Mouse (Mus musculus) CH12.LX (cell line): ENCODE measurements around the gene Proca1. TPM values are rescaled to one million over a fixed set of nuclear protein-coding genes. Genes with fewer than 3 reads are reported as not detected.
A peak's percentile ranks its signal among the peaks of the same experiment; 100 is the strongest.

Source experiments
- DNase-seq: peaks from one replicate; pipeline ENCODE4 v3.0.0-alpha.2; 2013; ENCODE audit errors: extremely low read depth
- H3K27ac ChIP-seq: 2 replicates; pipeline ENCODE4 v1.5.1; 2012; ENCODE audit warnings: low read depth, mild to moderate bottlenecking, control low read depth, moderate library complexity; ENCODE audit not compliant: insufficient read depth
- H3K27me3 ChIP-seq: replicated peaks from 2 replicates; pipeline ENCODE3; 2012; ENCODE audit warnings: inconsistent platforms
- H3K36me3 ChIP-seq, 2 experiments: replicated peaks in 1 of 2; 2 replicates each; pipeline versions ENCODE3 to v1.6.1; 2012; ENCODE audit warnings: inconsistent platforms in 1 of 2, low read length in 1 of 2, mild to moderate bottlenecking in 1 of 2, mixed read lengths in 1 of 2, moderate library complexity in 1 of 2; ENCODE audit not compliant: control insufficient read depth in 1 of 2, insufficient read depth in 1 of 2
- H3K4me1 ChIP-seq, 2 experiments: 2 replicates each; pipeline ENCODE4 v1.6.1; 2012; ENCODE audit warnings: inconsistent platforms in 1 of 2, moderate library complexity in 1 of 2; ENCODE audit not compliant: insufficient read depth in 2 of 2, control insufficient read depth in 1 of 2
- H3K4me2 ChIP-seq: 2 replicates; pipeline ENCODE4 v1.6.1; 2012; ENCODE audit warnings: low read depth, mild to moderate bottlenecking, control low read depth; ENCODE audit not compliant: poor library complexity, insufficient read depth, severe bottlenecking
- H3K4me3 ChIP-seq, 3 experiments: fragments of 150-350 bp in 1 of 3; sonication (generic) in 1 of 3; replicated peaks in 1 of 3; 2 replicates each; pipeline versions ENCODE3 to v1.5.1; 2011 to 2012; ENCODE audit warnings: low read depth in 2 of 3, low read length in 2 of 3, mild to moderate bottlenecking in 2 of 3, moderate library complexity in 2 of 3, control low read depth in 1 of 3, improper control_type of control experiment in 1 of 3, inconsistent platforms in 1 of 3, mixed read lengths in 1 of 3; ENCODE audit not compliant: poor library complexity in 1 of 3
- H3K79me2 ChIP-seq: replicated peaks from 2 replicates; pipeline ENCODE4 v1.6.1; 2012; ENCODE audit warnings: mild to moderate bottlenecking, moderate library complexity; ENCODE audit not compliant: control insufficient read depth, poor library complexity, insufficient read depth, severe bottlenecking; ENCODE audit errors: extremely low read depth
- H3K9ac ChIP-seq: 2 replicates; pipeline ENCODE4 v1.6.1; 2012; ENCODE audit warnings: low read depth, mild to moderate bottlenecking, control low read depth, moderate library complexity; ENCODE audit not compliant: insufficient read depth
- H3K9me3 ChIP-seq: replicated peaks from 2 replicates; pipeline ENCODE3; 2012; ENCODE audit warnings: low read length, inconsistent platforms, mixed read lengths
- CHD1 ChIP-seq: IDR thresholded peaks from 2 replicates; pipeline ENCODE4 v1.6.1; 2012; ENCODE audit warnings: low read depth, low read length, improper control_type of control experiment, inconsistent platforms
- CHD2 ChIP-seq: IDR thresholded peaks from 2 replicates; pipeline ENCODE4 v1.6.1; 2011; ENCODE audit warnings: low read length, improper control_type of control experiment
- CTCF ChIP-seq, 2 experiments: IDR thresholded peaks in 1 of 2; conservative IDR thresholded peaks in 1 of 2; 2 replicates each; pipeline ENCODE4 v1.5.1; 2011 to 2012; ENCODE audit warnings: low read depth in 2 of 2, low read length in 2 of 2, improper control_type of control experiment in 1 of 2, inconsistent platforms in 1 of 2, mild to moderate bottlenecking in 1 of 2, moderate library complexity in 1 of 2
- EP300 ChIP-seq: IDR thresholded peaks from 2 replicates; pipeline ENCODE4 v1.6.1; 2011; ENCODE audit warnings: low read length, improper control_type of control experiment
- ETS1 ChIP-seq: conservative IDR thresholded peaks from 2 replicates; pipeline ENCODE4 v1.6.1; 2012; ENCODE audit warnings: low read depth, mild to moderate bottlenecking, inconsistent platforms, low read length, improper control_type of control experiment, moderate library complexity
- GABPA ChIP-seq: IDR thresholded peaks from 2 replicates; pipeline ENCODE4 v1.6.1; 2012; ENCODE audit warnings: low read depth, low read length, improper control_type of control experiment, inconsistent platforms; ENCODE audit not compliant: insufficient replicate concordance
- KAT2A ChIP-seq: IDR thresholded peaks from 2 replicates; pipeline ENCODE4 v1.6.1; 2012; ENCODE audit warnings: low read length, improper control_type of control experiment, inconsistent platforms; ENCODE audit not compliant: insufficient replicate concordance
- MAFK ChIP-seq: IDR thresholded peaks from 2 replicates; pipeline ENCODE4 v1.6.1; 2011; ENCODE audit warnings: low read length, improper control_type of control experiment; ENCODE audit not compliant: insufficient replicate concordance
- MAX ChIP-seq: IDR thresholded peaks from 2 replicates; pipeline ENCODE4 v1.6.1; 2011; ENCODE audit warnings: low read length, improper control_type of control experiment
- MYC ChIP-seq: IDR thresholded peaks from 2 replicates; pipeline ENCODE4 v1.6.1; 2011; ENCODE audit warnings: low read depth, mild to moderate bottlenecking, improper control_type of control experiment, low read length
- NELFE ChIP-seq: IDR thresholded peaks from 2 replicates; pipeline ENCODE4 v1.6.1; 2011; ENCODE audit warnings: low read depth, low read length, improper control_type of control experiment
- NRF1 ChIP-seq: IDR thresholded peaks from 2 replicates; pipeline ENCODE4 v1.6.1; 2014; ENCODE audit warnings: low read depth, mild to moderate bottlenecking, inconsistent platforms, low read length, improper control_type of control experiment, moderate library complexity
- PAX5 ChIP-seq: IDR thresholded peaks from 2 replicates; pipeline ENCODE4 v1.6.1; 2012; ENCODE audit warnings: low read length, inconsistent platforms, mixed read lengths
- RAD21 ChIP-seq: IDR thresholded peaks from 2 replicates; pipeline ENCODE4 v1.6.1; 2011; ENCODE audit warnings: low read depth, mild to moderate bottlenecking, low read length, improper control_type of control experiment, moderate library complexity
- SIN3A ChIP-seq: IDR thresholded peaks from 2 replicates; pipeline ENCODE4 v1.6.1; 2012; ENCODE audit warnings: low read length, improper control_type of control experiment, inconsistent platforms
- TBP ChIP-seq: conservative IDR thresholded peaks from 2 replicates; pipeline ENCODE4 v1.6.1; 2011; ENCODE audit warnings: low read depth, low read length, improper control_type of control experiment
- TCF12 ChIP-seq: IDR thresholded peaks from 2 replicates; pipeline ENCODE4 v1.6.1; 2014; ENCODE audit warnings: low read depth, mild to moderate bottlenecking, inconsistent platforms, low read length, improper control_type of control experiment
- USF2 ChIP-seq: conservative IDR thresholded peaks from 2 replicates; pipeline ENCODE4 v1.6.1; 2011; ENCODE audit warnings: low read depth, low read length, improper control_type of control experiment
- ZMIZ1 ChIP-seq: IDR thresholded peaks from 2 replicates; pipeline ENCODE4 v1.6.1; 2012; ENCODE audit warnings: low read depth, mild to moderate bottlenecking, inconsistent platforms, low read length, improper control_type of control experiment
- dilution Hi-C: fragments of 300-500 bp; cut with MboI; formaldehyde crosslinking; loops from 2 replicates; pipeline ENCODE4 v1.14.3; 2020; ENCODE audit warnings: low sequenced_read_pairs; ENCODE audit not compliant: extremely low pct_unique_long_range_greater_than_20kb, extremely low pct_ligation_motif_present
- in situ Hi-C: fragments of 300-500 bp; cut with MboI; formaldehyde crosslinking; loops from 3 replicates; pipeline ENCODE4 v1.14.3; 2019; ENCODE audit warnings: low sequenced_read_pairs, low pct_ligation_motif_present, low pct_unique_long_range_greater_than_20kb, mixed read lengths
- polyA plus RNA-seq: library from polyadenylated mRNA; unstranded; fragments of >175 nt; gene quantifications from 2 replicates; pipeline ENCODE4 v1.2.1, GENCODE M21; 2012; ENCODE audit warnings: low read depth; ENCODE audit not compliant: insufficient read length
- total RNA-seq, 2 experiments: library from RNA; depleted of rRNA; stranded (reverse); fragments of 300-350 nt in 1 of 2; fragments of >200 nt in 1 of 2; gene quantifications; 2 replicates each; pipeline ENCODE4 v1.2.3; 2012 to 2014

Proca1 gene
- total and polyA plus RNA-seq, 3 experiments, result 0.40 TPM; not detected in 2

DNA sequence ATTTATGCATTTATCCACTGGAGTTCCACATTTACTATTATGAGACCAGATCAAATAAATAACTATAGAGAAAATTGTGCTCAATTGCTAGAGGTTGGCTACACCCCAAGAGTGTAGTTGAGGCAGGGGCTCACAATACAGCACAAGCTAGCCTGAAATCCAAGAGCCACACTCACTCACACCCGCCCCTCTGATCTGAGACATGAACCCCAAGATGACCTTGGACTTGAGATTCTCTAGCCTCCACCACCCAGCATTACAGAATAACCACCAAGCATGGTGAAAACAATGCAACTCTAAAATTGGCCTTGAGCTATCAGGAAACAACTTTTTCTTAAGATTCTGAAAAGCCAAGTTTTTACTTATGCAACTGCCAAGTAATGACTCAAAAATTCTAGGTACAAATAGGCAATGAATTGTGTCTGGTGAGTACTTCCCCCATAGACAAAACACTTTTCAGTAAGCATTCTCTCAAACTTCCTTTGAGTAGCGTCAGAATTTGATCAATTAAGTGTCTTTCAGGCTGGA lies 11.3 kb upstream of the Proca1 start (continued):
- TF ChIP-seq CTCF (conservative IDR thresholded peaks at IDR 0.05 in 1 of 2, IDR thresholded peaks at IDR 0.05 in 1 of 2; ENCODE audit: low read depth in 2 of 2, low read length in 2 of 2) (no peak), NRF1 (no peak), KAT2A (no peak), TCF12 (no peak), CHD1 (peak; percentile 17; the same call in 1 of the 2 replicates), ETS1 (no peak), SIN3A (0 out of 2 replicates have a peak, but pooled peaks have one; percentile 23), EP300 (peak; percentile 33)

DNA sequence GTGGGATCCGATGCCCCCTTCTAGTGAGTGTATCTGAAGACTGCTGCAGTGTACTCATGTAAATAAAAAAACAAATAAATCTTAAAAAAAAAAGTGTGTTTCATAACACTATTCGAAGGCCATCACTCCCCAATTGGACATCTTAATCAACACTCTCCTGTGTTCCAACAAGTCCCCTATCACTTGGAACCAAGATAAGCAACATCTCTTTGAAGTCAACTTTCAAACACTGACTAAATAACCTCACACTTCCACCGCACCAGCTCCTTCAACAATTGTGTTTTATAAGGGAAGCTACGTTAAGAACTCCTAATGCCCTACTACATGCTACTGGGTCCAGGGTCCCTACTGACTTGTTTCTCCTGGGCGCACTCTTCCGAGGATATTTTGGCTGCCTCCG lies 10.7 kb upstream of the Proca1 start:
- Histone ChIP-seq H3K79me2 (peaks cover 38% of the 10 kb centered on the region), H3K27ac (peak overlapping the region; percentile 74; the same call in 1 of the 2 replicates), H3K4me1 (peaks cover 13 to 44% of the 10 kb centered on the region in 2 experiments), H3K4me3 (peak overlapping the region; percentile 70 to 96 (median 76)), H3K36me3 (peaks cover 26 to 40% of the 10 kb centered on the region in 2 experiments), H3K9me3 (no peaks in the 10 kb centered on the region), H3K9ac (peak overlapping the region; percentile 67), H3K27me3 (no peaks in the 10 kb centered on the region), H3K4me2 (peak overlapping the region; percentile 95)
- DNase-seq, result no peak
- TF ChIP-seq MAFK (no peak), MAX (no peak), GABPA (no peak), MYC (no peak), NELFE (no peak), CHD2 (no peak), RAD21 (no peak), PAX5 (no peak), SIN3A (0 out of 2 replicates have a peak, but pooled peaks have one; percentile 3), ZMIZ1 (peak; percentile 1; the same call in 1 of the 2 replicates), TCF12 (no peak), TBP (no peak), USF2 (no peak)
- in situ Hi-C loops, result no loop called here
- dilution Hi-C loops, result no loop called here
